ENCODE assay signal across 10 mouse cellular contexts in genomic region chr4:139216566-139216965, GRCm38 (mm10). TPM values are rescaled to one million over a fixed set of nuclear protein-coding genes. Genes with fewer than 3 reads are reported as not detected.
A peak's percentile ranks its signal among the peaks of the same experiment; 100 is the strongest.
DNase-seq lines count a peak whose midpoint lies in the region; ATAC-seq lines count a peak whose summit lies in the region.
"Had no signal": no experiment of that assay in that cellular context is flagged by ENCODE, and none has a peak within 500 bp of the region (broad histone marks: within the 10 kb centered on the region; RNA-seq: fewer than 3 reads in every experiment).

No protein-coding gene starts in this region.

- no peak overlapping the region for H3K4me2 ChIP-seq in hindbrain, embryonic 16.5 days (ENCODE audit: low read length)
- H3K4me2 ChIP-seq in hindbrain, embryonic 11.5 days (replicated peaks; ENCODE audit: low read depth, low read length), result no peak overlapping the region
- no peak overlapping the region for H3K4me2 ChIP-seq in limb, embryonic 12.5 days
- H3K4me2 ChIP-seq: forebrain, embryonic 13.5 days had no signal

- no peak for ATAC-seq in hindbrain, embryonic 16.5 days
- no peak for ATAC-seq in hindbrain, embryonic 11.5 days (ENCODE audit: low FRiP score)
- peak; percentile 39; the same call in 1 of the 2 replicates for ATAC-seq in limb, embryonic 12.5 days (ENCODE audit: insufficient number of reproducible peaks, insufficient read depth, low FRiP score, low TSS enrichment, low read depth)
- ATAC-seq: forebrain, embryonic 13.5 days had no signal

- no peaks in the 10 kb centered on the region for H3K9me3 ChIP-seq in hindbrain, embryonic 16.5 days (ENCODE audit: control insufficient read depth, low read length)
- no peaks in the 10 kb centered on the region for H3K9me3 ChIP-seq in hindbrain, embryonic 11.5 days (ENCODE audit: control insufficient read depth, low read length)
- H3K9me3 ChIP-seq in limb, embryonic 12.5 days, result no peaks in the 10 kb centered on the region
- H3K9me3 ChIP-seq: forebrain, embryonic 13.5 days had no signal

- H3K9ac ChIP-seq in hindbrain, embryonic 16.5 days (ENCODE audit: low read depth, low read length), result no peak overlapping the region; the same call in 1 of the 2 replicates
- no peak overlapping the region for H3K9ac ChIP-seq in hindbrain, embryonic 11.5 days (ENCODE audit: low read depth, low read length)
- H3K9ac ChIP-seq in limb, embryonic 12.5 days (replicated peaks), result no peak overlapping the region
- H3K9ac ChIP-seq: forebrain, embryonic 13.5 days had no signal

- H3K27ac ChIP-seq in hindbrain, embryonic 16.5 days (ENCODE audit: low read depth, low read length), result 0 out of 2 replicates have a peak overlapping the region, but pooled peaks have one; percentile 34
- no peak overlapping the region for H3K27ac ChIP-seq in hindbrain, embryonic 11.5 days (ENCODE audit: low read depth, low read length)
- H3K27ac ChIP-seq in limb, embryonic 12.5 days, result peak overlapping the region; percentile 77
- H3K27ac ChIP-seq: forebrain, embryonic 13.5 days had no signal

- WGBS in hindbrain, embryonic 16.5 days, result 72% methylated on average over 9 of the region's 9 CpGs
- WGBS in hindbrain, embryonic 11.5 days, result 76% methylated on average over 9 of the region's 9 CpGs
- 51% methylated on average over 9 of the region's 9 CpGs for WGBS in limb, embryonic 12.5 days

- no peak for DNase-seq in hindbrain, embryonic 11.5 days (ENCODE audit: low spot score)
- peak; percentile 91 for DNase-seq in NIH3T3 (ENCODE audit: low read depth)
- DNase-seq in embryo, embryonic 11 days, result peak; percentile 42
- DNase-seq in cerebellum, adult 11-12 months, result no peak
- DNase-seq in testis, postnatal 10 days (ENCODE audit: low spot score), result no peak
- no peak for DNase-seq in ovary, postnatal 10 days (ENCODE audit: low spot score)
- DNase-seq: kidney, postnatal 14 days had no signal

- no peaks in the 10 kb centered on the region for H3K27me3 ChIP-seq in hindbrain, embryonic 16.5 days (replicated peaks; ENCODE audit: control insufficient read depth, insufficient read depth, low read length)
- no peaks in the 10 kb centered on the region for H3K27me3 ChIP-seq in hindbrain, embryonic 11.5 days (ENCODE audit: control insufficient read depth, insufficient read depth, low read length)
- no peaks in the 10 kb centered on the region for H3K27me3 ChIP-seq in limb, embryonic 12.5 days
- H3K27me3 ChIP-seq: forebrain, embryonic 13.5 days had no signal

- H3K4me1 ChIP-seq in hindbrain, embryonic 16.5 days (ENCODE audit: control insufficient read depth, insufficient read depth, low read depth, low read length), result peaks cover 21% of the 10 kb centered on the region
- H3K4me1 ChIP-seq in hindbrain, embryonic 11.5 days (replicated peaks; ENCODE audit: control insufficient read depth, insufficient read depth, low read length), result peaks cover 6% of the 10 kb centered on the region; the same call in 1 of the 2 replicates
- H3K4me1 ChIP-seq in limb, embryonic 12.5 days (replicated peaks), result peaks cover 77% of the 10 kb centered on the region

- H3K4me3 ChIP-seq in hindbrain, embryonic 16.5 days (ENCODE audit: low read length), result no peak overlapping the region
- no peak overlapping the region for H3K4me3 ChIP-seq in hindbrain, embryonic 11.5 days (ENCODE audit: low read depth, low read length)
- H3K4me3 ChIP-seq in limb, embryonic 12.5 days (replicated peaks), result no peak overlapping the region
- H3K4me3 ChIP-seq: forebrain, embryonic 13.5 days had no signal

- H3K36me3 ChIP-seq in hindbrain, embryonic 16.5 days (ENCODE audit: control insufficient read depth, insufficient read depth, low read length), result no peaks in the 10 kb centered on the region
- H3K36me3 ChIP-seq in hindbrain, embryonic 11.5 days (ENCODE audit: control insufficient read depth, insufficient read depth, low read length), result no peaks in the 10 kb centered on the region
- H3K36me3 ChIP-seq in limb, embryonic 12.5 days, result peaks cover 18% of the 10 kb centered on the region

RNA-seq across cellular contexts. Expression of gene Capzb, which starts 23.9 kb away (rescaled TPM):
- polyA plus RNA-seq in hindbrain, embryonic 16.5 days (2015; fragmentation: Nextera tagmentation; extraction: Ambion mirVana), result 339 and 345 TPM in 2 replicates
- polyA plus RNA-seq in hindbrain, embryonic 11.5 days (2014; fragmentation: Nextera tagmentation; extraction: Ambion mirVana), result 239 and 255 TPM in 2 replicates
- 386 and 390 TPM in 2 replicates for polyA plus RNA-seq in limb, embryonic 12.5 days (2016; fragmentation: Nextera tagmentation; extraction: Ambion mirVana)

Comparison
In these comparisons a context has a peak if more than half of its experiments do, and no peak if none do; other contexts are left out.
1. DNase-seq: peak in NIH3T3 (single experiment) and embryo, embryonic 11 days (single experiment); none in hindbrain, embryonic 11.5 days (single experiment), cerebellum, adult 11-12 months (single experiment), testis, postnatal 10 days (single experiment) and ovary, postnatal 10 days (single experiment).